Mouse (Mus musculus): Measurements from ENCODE around the gene Jun. TPM values are rescaled to one million over a fixed set of nuclear protein-coding genes. Genes with fewer than 3 reads are reported as not detected.
A peak's percentile ranks its signal among the peaks of the same experiment; 100 is the strongest.

Jun gene
- 123 and 124 TPM in 2 replicates for polyA plus RNA-seq (2015; fragmentation: Nextera tagmentation; extraction: Ambion mirVana)

- Histone ChIP-seq H3K4me3 (peak within 1 kb of the TSS; percentile 71), H3K27ac (peak within 1 kb of the TSS; percentile 99), H3K27me3 (no peaks in the 10 kb centered on the region), H3K9ac (peak within 1 kb of the TSS; percentile 79), H3K4me1 (peaks cover 36% of the 10 kb centered on the region), H3K9me3 (no peaks in the 10 kb centered on the region), H3K4me2 (peak within 1 kb of the TSS; percentile 82), H3K36me3 (no peaks in the 10 kb centered on the region)
- ATAC-seq (ENCODE audit: borderline replicate concordance, extremely low read depth, low FRiP score, low TSS enrichment): peak; percentile 93
- under 1% methylated on average over 67 of the region's 68 CpGs for WGBS
These were observed at the start of gene Jun for GRCm38 (mm10) chr4:95052025-95052899. Jun (minus strand) TSS chr4:95052222.

GRCm38 (mm10) chr4:95101684-95102083, 49.7 kb upstream of the Jun start:
- WGBS: 91% methylated on average over 7 of the region's 7 CpGs
- Histone ChIP-seq H3K9me3 (no peaks in the 10 kb centered on the region), H3K27me3 (no peaks in the 10 kb centered on the region), H3K4me2 (no peak overlapping the region), H3K4me3 (no peak overlapping the region), H3K9ac (no peak overlapping the region), H3K4me1 (peaks cover 49% of the 10 kb centered on the region), H3K27ac (no peak overlapping the region), H3K36me3 (no peaks in the 10 kb centered on the region)
- ATAC-seq (ENCODE audit: borderline replicate concordance, extremely low read depth, low FRiP score, low TSS enrichment): no peak

- H3K36me3 ChIP-seq: no peaks in the 10 kb centered on the region
These were observed 48.7 kb upstream of the Jun start for GRCm38 (mm10) chr4:95100694-95101093.

GRCm38 (mm10) chr4:95099373-95099772, 47.4 kb upstream of the Jun start:
- Histone ChIP-seq H3K27me3 (no peaks in the 10 kb centered on the region), H3K36me3 (no peaks in the 10 kb centered on the region), H3K9ac (no peak overlapping the region), H3K4me2 (no peak overlapping the region), H3K4me3 (no peak overlapping the region), H3K4me1 (peaks cover 52% of the 10 kb centered on the region), H3K9me3 (no peaks in the 10 kb centered on the region), H3K27ac (peak overlapping the region; percentile 70)
- 0 out of 2 replicates have a peak, but pooled peaks have one; percentile 23 for ATAC-seq (ENCODE audit: borderline replicate concordance, extremely low read depth, low FRiP score, low TSS enrichment)
- WGBS: 22% methylated on average over 7 of the region's 7 CpGs

More at GRCm38 (mm10) chr4:95100694-95101093, 48.7 kb upstream of the Jun start:
- no peaks in the 10 kb centered on the region for H3K9me3 ChIP-seq
- no peak for ATAC-seq (ENCODE audit: borderline replicate concordance, extremely low read depth, low FRiP score, low TSS enrichment)
- H3K4me3 ChIP-seq: no peak overlapping the region
- no peak overlapping the region for H3K9ac ChIP-seq
- no peaks in the 10 kb centered on the region for H3K27me3 ChIP-seq
- no peak overlapping the region for H3K27ac ChIP-seq
- H3K4me2 ChIP-seq: no peak overlapping the region
- peaks cover 48% of the 10 kb centered on the region for H3K4me1 ChIP-seq

GRCm38 (mm10) chr4:95098722-95099097, 46.7 kb upstream of the Jun start:
- Histone ChIP-seq H3K9me3 (no peaks in the 10 kb centered on the region), H3K27ac (peak overlapping the region; percentile 70), H3K9ac (no peak overlapping the region), H3K4me3 (no peak overlapping the region), H3K4me2 (no peak overlapping the region), H3K4me1 (peaks cover 56% of the 10 kb centered on the region), H3K27me3 (no peaks in the 10 kb centered on the region), H3K36me3 (no peaks in the 10 kb centered on the region)
- WGBS: 56% methylated on average over 5 of the region's 5 CpGs
- ATAC-seq (ENCODE audit: borderline replicate concordance, extremely low read depth, low FRiP score, low TSS enrichment): no peak

- Histone ChIP-seq H3K27ac (peak overlapping the region; percentile 70; the same call in 1 of the 2 replicates), H3K4me1 (peaks cover 62% of the 10 kb centered on the region), H3K36me3 (no peaks in the 10 kb centered on the region), H3K4me2 (no peak overlapping the region), H3K9ac (no peak overlapping the region), H3K27me3 (no peaks in the 10 kb centered on the region), H3K4me3 (no peak overlapping the region), H3K9me3 (no peaks in the 10 kb centered on the region)
- 68% methylated on average over 10 of the region's 10 CpGs for WGBS
- no peak for ATAC-seq (ENCODE audit: borderline replicate concordance, extremely low read depth, low FRiP score, low TSS enrichment)
These were observed 46.1 kb upstream of the Jun start for GRCm38 (mm10) chr4:95097942-95098721.

GRCm38 (mm10) chr4:95096731-95097130, 44.7 kb upstream of the Jun start:
- H3K4me2 ChIP-seq: no peak overlapping the region
- H3K9ac ChIP-seq: no peak overlapping the region
- no peaks in the 10 kb centered on the region for H3K36me3 ChIP-seq
- H3K27ac ChIP-seq: 0 out of 2 replicates have a peak overlapping the region, but pooled peaks have one; percentile 7
- no peak overlapping the region for H3K4me3 ChIP-seq
- H3K27me3 ChIP-seq: no peaks in the 10 kb centered on the region
- no peak for ATAC-seq (ENCODE audit: borderline replicate concordance, extremely low read depth, low FRiP score, low TSS enrichment)
- 22% methylated on average over 2 of the region's 2 CpGs for WGBS
- peaks cover 76% of the 10 kb centered on the region for H3K4me1 ChIP-seq
- no peaks in the 10 kb centered on the region for H3K9me3 ChIP-seq

- Histone ChIP-seq H3K27ac (no peak overlapping the region), H3K4me1 (peaks cover 77% of the 10 kb centered on the region), H3K27me3 (no peaks in the 10 kb centered on the region), H3K9me3 (no peaks in the 10 kb centered on the region), H3K9ac (no peak overlapping the region), H3K4me3 (no peak overlapping the region), H3K4me2 (no peak overlapping the region), H3K36me3 (no peaks in the 10 kb centered on the region)
- ATAC-seq (ENCODE audit: borderline replicate concordance, extremely low read depth, low FRiP score, low TSS enrichment): no peak
- WGBS: 80% methylated on average over 6 of the region's 6 CpGs
These were observed 43.9 kb upstream of the Jun start for GRCm38 (mm10) chr4:95095911-95096310.

GRCm38 (mm10) chr4:95095355-95095754, 43.3 kb upstream of the Jun start:
- Histone ChIP-seq H3K36me3 (no peaks in the 10 kb centered on the region), H3K9ac (no peak overlapping the region), H3K9me3 (no peaks in the 10 kb centered on the region), H3K4me3 (no peak overlapping the region), H3K27ac (peak overlapping the region; percentile 81), H3K4me1 (peaks cover 74% of the 10 kb centered on the region), H3K4me2 (no peak overlapping the region), H3K27me3 (no peaks in the 10 kb centered on the region)
- WGBS: 81% methylated on average over 6 of the region's 6 CpGs
- ATAC-seq (ENCODE audit: borderline replicate concordance, extremely low read depth, low FRiP score, low TSS enrichment): no peak

- peak; percentile 56 for ATAC-seq (ENCODE audit: borderline replicate concordance, extremely low read depth, low FRiP score, low TSS enrichment)
- peak overlapping the region; percentile 81 for H3K27ac ChIP-seq
- 16% methylated on average over 4 of the region's 4 CpGs for WGBS
- no peaks in the 10 kb centered on the region for H3K9me3 ChIP-seq
- no peaks in the 10 kb centered on the region for H3K36me3 ChIP-seq
- no peak overlapping the region for H3K4me3 ChIP-seq
- H3K27me3 ChIP-seq: no peaks in the 10 kb centered on the region
- no peak overlapping the region for H3K4me2 ChIP-seq
- peaks cover 69% of the 10 kb centered on the region for H3K4me1 ChIP-seq
- H3K9ac ChIP-seq: no peak overlapping the region
These were observed 42.7 kb upstream of the Jun start for GRCm38 (mm10) chr4:95094700-95095113.

- Histone ChIP-seq H3K9ac (no peak overlapping the region), H3K9me3 (no peaks in the 10 kb centered on the region), H3K36me3 (no peaks in the 10 kb centered on the region), H3K4me3 (no peak overlapping the region), H3K4me2 (no peak overlapping the region), H3K4me1 (peaks cover 58% of the 10 kb centered on the region), H3K27ac (0 out of 2 replicates have a peak overlapping the region, but pooled peaks have one; percentile 2), H3K27me3 (no peaks in the 10 kb centered on the region)
- ATAC-seq (ENCODE audit: borderline replicate concordance, extremely low read depth, low FRiP score, low TSS enrichment): no peak
- 62% methylated on average over 6 of the region's 6 CpGs for WGBS
These were observed 41.6 kb upstream of the Jun start for GRCm38 (mm10) chr4:95093615-95094014.

- 57% methylated on average over 4 of the region's 4 CpGs for WGBS
- Histone ChIP-seq H3K4me1 (peaks cover 49% of the 10 kb centered on the region), H3K4me2 (no peak overlapping the region), H3K36me3 (no peaks in the 10 kb centered on the region), H3K27ac (peak overlapping the region; percentile 57; the same call in 1 of the 2 replicates), H3K27me3 (no peaks in the 10 kb centered on the region), H3K9ac (no peak overlapping the region), H3K4me3 (no peak overlapping the region), H3K9me3 (no peaks in the 10 kb centered on the region)
- ATAC-seq (ENCODE audit: borderline replicate concordance, extremely low read depth, low FRiP score, low TSS enrichment): no peak
These were observed 40.5 kb upstream of the Jun start for GRCm38 (mm10) chr4:95092516-95092915.
